Mouse (Mus musculus) gastrocnemius, adult 8-10 months (tissue): Measurements from ENCODE around the gene Il12rb1. TPM values are rescaled to one million over a fixed set of nuclear protein-coding genes. Genes with fewer than 3 reads are reported as not detected.
A peak's percentile ranks its signal among the peaks of the same experiment; 100 is the strongest.

Experiments used
- DNase-seq, 2 experiments: peaks; one replicate each; pipeline ENCODE4 v3.0.0; 2022; ENCODE audit warnings: low spot score in 2 of 2
- total RNA-seq, 4 experiments: library from RNA; stranded (reverse); gene quantifications; 2 replicates each; pipeline ENCODE4 v1.2.4; 2022

Il12rb1 gene
- total RNA-seq, 4 experiments from 2014 or later = not detected

DNA sequence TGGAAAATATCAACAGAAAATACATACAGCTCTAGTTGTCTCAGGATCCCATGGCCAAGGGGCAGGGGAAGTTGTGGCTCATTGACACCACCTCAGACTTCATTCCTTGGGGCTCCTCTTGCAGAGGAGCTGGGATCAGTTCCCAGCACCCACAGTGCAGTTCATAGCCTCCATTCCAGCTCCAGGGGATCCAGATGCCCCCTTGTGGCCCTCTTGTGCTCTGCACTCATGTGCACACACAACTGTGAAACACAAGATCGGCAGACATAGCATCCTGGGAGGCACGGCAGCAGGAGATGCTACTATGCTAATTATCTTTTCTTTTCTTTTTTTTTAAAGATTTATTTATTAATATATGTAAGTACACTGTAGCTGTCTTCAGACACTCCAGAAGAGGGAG lies 18.8 kb downstream of the Il12rb1 start:
- DNase-seq = no peak

- DNase-seq = no peak
Observed at GRCm38 (mm10) chr8:70827796-70828195, 19.5 kb downstream of the Il12rb1 start.

GRCm38 (mm10) chr8:70831517-70831916 lies 23.3 kb downstream of the Il12rb1 start:
- DNase-seq = peak; percentile 62 to 85

GRCm38 (mm10) chr8:70832371-70832770 lies 24.1 kb downstream of the Il12rb1 start:
- DNase-seq = peak in 1 of 2 experiments; percentile 53

- no peak for DNase-seq
Observed at GRCm38 (mm10) chr8:70833018-70833482, 24.8 kb downstream of the Il12rb1 start.

DNA sequence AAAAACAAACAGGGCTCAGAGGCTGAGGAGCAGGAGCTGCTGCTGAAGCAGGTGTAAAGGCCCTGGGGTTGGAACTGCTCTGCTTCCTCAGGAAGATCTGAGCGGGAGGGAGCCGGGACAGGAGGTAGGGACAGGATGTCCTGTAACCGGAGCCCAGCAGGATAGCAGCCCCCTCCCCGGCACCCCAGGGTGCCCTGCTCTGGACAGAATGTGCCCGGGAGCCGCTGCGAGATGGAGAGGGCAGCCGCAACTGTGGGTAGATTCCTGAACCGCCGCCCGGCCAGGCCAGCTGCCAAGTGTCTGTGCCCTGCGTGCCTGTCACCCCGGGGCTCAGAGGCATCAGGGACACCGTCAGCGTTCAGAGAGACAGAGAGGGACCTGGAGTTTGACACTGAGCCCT lies 25.3 kb downstream of the Il12rb1 start:
- DNase-seq = peak; percentile 89 to 93

- peak in 1 of 2 experiments; percentile 54 for DNase-seq
Observed at GRCm38 (mm10) chr8:70834071-70834470, 25.8 kb downstream of the Il12rb1 start.

GRCm38 (mm10) chr8:70836666-70837065 lies 28.4 kb downstream of the Il12rb1 start:
- DNase-seq = no peak

DNA sequence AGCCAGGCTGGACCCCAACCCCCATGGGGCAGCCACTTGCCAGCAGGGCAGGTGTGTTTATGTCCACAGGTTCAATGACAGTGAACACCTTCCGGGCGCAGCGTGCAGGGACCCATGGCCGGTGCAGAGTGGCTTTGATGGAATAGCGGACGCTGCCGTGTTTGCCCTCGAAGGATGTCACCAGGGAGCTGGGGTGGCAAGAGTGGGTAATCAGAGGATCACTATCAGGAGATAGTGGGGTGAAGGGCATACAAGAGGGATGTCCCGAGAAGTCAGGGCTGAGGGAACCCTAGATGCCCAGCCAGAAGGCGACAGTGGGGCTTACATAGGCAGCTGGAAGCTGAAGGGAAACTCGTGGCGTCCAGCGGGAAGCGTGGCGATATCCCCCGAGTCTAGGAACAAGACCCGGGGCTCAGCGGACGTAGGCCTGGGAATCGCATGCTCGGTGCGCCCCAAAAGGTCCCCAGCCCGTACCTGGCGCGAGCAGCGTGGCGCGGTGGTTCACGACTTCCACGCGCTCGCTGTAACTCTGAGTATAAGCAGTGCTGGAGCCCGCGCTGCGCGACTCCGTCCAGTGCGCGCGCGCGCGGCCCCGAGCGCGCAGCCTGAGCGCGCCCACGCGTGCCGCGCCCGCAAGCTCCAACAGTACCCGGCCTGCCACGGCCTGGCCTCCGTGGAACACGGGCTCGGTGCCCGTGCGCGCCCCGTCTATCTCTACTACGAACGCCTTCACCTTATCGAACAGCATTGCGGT lies 30.6 kb downstream of the Il12rb1 start:
- no peak for DNase-seq

- peak; percentile 99 to 100 for DNase-seq
Observed at GRCm38 (mm10) chr8:70839408-70840351, 31.4 kb downstream of the Il12rb1 start, which contains the start of gene Arrdc2. Gene Arrdc2 (minus strand): TSS chr8:70839720.

- DNase-seq = no peak
Observed at GRCm38 (mm10) chr8:70840590-70840989, 32.3 kb downstream of the Il12rb1 start.

- DNase-seq = peak; percentile 86 to 88
Observed at GRCm38 (mm10) chr8:70841147-70842072, 33.2 kb downstream of the Il12rb1 start.

GRCm38 (mm10) chr8:70842484-70842883 lies 34.2 kb downstream of the Il12rb1 start:
- DNase-seq = no peak

DNA sequence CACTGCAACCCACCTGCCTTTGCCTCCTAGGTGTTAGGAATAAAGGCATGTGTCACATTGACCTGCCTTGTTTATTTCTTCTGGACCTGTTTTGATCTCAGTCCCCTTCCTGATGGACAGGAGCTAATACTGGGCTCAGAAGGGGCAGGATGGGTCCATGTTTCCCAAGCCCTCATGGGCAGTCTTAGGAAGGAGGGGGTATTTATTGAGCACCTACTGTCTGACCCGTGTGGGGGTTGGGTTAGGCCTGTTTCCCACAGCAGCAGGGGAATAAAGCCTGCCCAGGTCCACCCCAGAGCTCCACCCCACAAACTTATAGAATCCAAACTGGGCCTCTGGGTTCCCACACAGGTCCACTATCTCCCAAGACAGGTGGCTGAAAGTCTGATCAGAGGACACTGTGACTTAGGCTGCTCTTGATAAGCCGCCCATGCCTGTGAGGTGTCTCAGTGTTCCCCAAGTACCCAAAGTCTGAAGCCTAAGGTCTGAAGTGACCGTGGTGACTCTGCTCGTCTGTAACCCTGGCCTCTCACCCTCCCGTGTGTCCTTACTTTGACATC lies 35.0 kb downstream of the Il12rb1 start:
- no peak for DNase-seq

GRCm38 (mm10) chr8:70843941-70844340 lies 35.7 kb downstream of the Il12rb1 start:
- no peak for DNase-seq

GRCm38 (mm10) chr8:70844523-70844922 lies 36.3 kb downstream of the Il12rb1 start:
- peak; percentile 84 to 86 for DNase-seq

DNA sequence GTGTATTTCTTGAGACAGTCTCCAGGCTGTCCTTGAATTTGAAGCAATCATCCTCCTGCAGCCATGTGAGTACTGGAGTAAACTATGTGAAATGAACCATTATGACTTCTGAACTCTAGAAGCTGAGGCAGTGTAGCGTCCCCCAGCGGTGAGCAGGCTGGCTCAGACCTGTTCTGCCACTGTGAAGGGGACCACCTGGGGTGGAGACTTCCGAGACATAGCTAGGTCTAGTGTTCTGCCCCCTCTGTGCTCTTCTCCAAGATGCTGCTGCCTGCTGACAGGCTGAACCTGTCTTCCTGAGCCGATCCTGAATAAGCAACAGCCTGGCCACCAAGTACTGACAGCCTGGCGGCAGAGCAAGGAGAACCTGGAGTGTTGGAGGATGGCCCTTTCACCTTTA lies 36.9 kb downstream of the Il12rb1 start:
- DNase-seq = no peak

DNA sequence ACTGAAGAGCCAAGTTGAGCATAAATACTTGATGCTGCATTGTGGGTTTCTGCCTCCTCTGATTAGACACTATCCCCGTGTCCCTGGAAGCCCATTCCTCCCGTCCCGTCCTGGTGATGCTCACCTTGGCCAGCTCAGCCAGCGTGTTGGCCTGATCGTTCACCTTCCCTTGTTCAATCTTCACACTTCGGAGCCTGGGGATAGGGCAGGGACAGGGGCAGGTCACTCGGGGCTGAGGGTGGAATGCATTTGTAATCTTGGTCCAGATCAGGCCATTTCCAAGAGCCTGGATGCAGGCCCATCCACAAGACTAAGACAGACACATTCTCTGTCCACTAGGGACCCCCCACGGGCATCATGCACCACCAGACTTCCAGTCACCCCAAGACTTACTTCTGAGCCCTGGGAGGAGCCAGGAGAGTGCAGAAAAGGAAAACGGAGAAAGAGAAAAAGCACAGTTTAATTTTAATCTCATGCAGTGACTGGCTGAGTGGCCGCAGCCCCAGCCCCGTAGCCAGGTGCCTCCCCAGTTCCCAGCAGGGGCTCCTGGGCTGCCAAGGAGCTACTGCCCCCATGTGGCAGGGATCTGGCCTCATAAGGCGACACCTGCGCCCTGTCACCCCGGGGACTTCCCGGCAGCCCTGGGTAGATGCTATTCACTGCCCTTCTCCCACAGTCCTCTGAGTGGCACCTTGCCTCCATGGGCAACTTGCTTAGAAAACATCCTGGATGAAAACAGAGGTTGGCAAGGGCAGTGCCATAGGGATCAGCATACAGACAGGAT lies 38.3 kb downstream of the Il12rb1 start:
- DNase-seq = no peak

DNA sequence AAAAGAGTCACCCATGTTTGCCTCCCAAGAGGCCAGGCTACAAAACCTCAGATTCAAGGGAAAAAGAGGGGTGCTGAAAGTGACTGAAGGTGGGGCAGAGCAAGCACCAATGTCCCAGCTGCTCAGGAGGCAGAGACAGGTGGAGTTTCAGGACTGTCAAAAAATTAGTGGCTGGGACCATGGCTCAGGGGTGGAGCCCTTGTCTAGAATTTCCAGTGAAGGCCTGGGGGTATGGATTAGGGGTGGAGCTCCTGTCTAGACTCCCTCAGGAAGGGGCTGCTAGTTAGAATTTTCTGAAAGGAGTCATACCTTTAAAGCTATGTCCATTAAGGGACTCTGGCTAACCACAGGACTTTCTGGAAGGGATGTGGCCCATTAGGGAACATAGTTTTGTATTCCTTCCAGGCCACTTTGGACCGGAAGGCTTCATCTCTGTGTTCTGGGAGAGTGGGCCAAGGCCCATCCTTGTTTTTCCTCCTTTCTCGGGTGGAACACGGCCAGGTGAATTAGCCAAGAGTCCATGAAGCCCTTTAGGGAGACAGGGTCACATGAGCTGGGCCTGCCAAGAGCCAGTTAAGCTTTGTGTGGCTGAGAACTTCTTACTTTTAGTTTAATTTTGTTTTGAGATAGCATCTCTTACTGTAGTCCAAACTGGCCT lies 41.2 kb downstream of the Il12rb1 start:
- peak; percentile 67 to 75 for DNase-seq
